In genomic region chr19:41912121-41913080, GRCm38 (mm10) we compare ENCODE assay signal across 8 mouse cellular contexts. TPM values are rescaled to one million over a fixed set of nuclear protein-coding genes. Genes with fewer than 3 reads are reported as not detected.
DNase-seq lines count a peak whose midpoint lies in the region; ATAC-seq lines count a peak whose summit lies in the region.

No protein-coding gene starts in this region.

- H3K27ac ChIP-seq in hindbrain, embryonic 16.5 days (ENCODE audit: low read depth, low read length): peak overlapping the region; percentile 89
- H3K27ac ChIP-seq in limb, embryonic 11.5 days (replicated peaks; ENCODE audit: low read depth, low read length): peak overlapping the region; percentile 69; the same call in 1 of the 2 replicates
- peak overlapping the region; percentile 80 for H3K27ac ChIP-seq in midbrain, embryonic 14.5 days (replicated peaks; ENCODE audit: low read depth, low read length)
- H3K27ac ChIP-seq in stomach, embryonic 15.5 days: peak overlapping the region; percentile 93

- H3K9ac ChIP-seq in hindbrain, embryonic 16.5 days (ENCODE audit: low read depth, low read length): peak overlapping the region; percentile 85
- H3K9ac ChIP-seq in limb, embryonic 11.5 days (ENCODE audit: low read length): peak overlapping the region; percentile 92
- peak overlapping the region; percentile 83 for H3K9ac ChIP-seq in midbrain, embryonic 14.5 days (replicated peaks; ENCODE audit: low read length)
- H3K9ac ChIP-seq in stomach, embryonic 15.5 days: peak overlapping the region; percentile 92

- under 1% methylated on average over 45 of the region's 53 CpGs for WGBS in hindbrain, embryonic 16.5 days
- under 1% methylated on average over 48 of the region's 53 CpGs for WGBS in limb, embryonic 11.5 days
- under 1% methylated on average over 43 of the region's 53 CpGs for WGBS in midbrain, embryonic 14.5 days
- 1% methylated on average over 53 of the region's 53 CpGs for WGBS in stomach, embryonic 15.5 days

- H3K4me2 ChIP-seq in hindbrain, embryonic 16.5 days (ENCODE audit: low read length): peak overlapping the region; percentile 83
- peak overlapping the region; percentile 51 for H3K4me2 ChIP-seq in limb, embryonic 11.5 days (ENCODE audit: low read depth, severe bottlenecking)
- peak overlapping the region; percentile 85 for H3K4me2 ChIP-seq in midbrain, embryonic 14.5 days (ENCODE audit: low read length)
- H3K4me2 ChIP-seq in stomach, embryonic 15.5 days: peak overlapping the region; percentile 82

- no peaks in the 10 kb centered on the region for H3K9me3 ChIP-seq in hindbrain, embryonic 16.5 days (ENCODE audit: control insufficient read depth, low read length)
- no peaks in the 10 kb centered on the region for H3K9me3 ChIP-seq in limb, embryonic 11.5 days (ENCODE audit: control insufficient read depth, low read length)
- no peaks in the 10 kb centered on the region for H3K9me3 ChIP-seq in midbrain, embryonic 14.5 days (ENCODE audit: control insufficient read depth, low read length)
- H3K9me3 ChIP-seq in stomach, embryonic 15.5 days: no peaks in the 10 kb centered on the region

- peaks cover 17% of the 10 kb centered on the region for H3K4me1 ChIP-seq in hindbrain, embryonic 16.5 days (ENCODE audit: control insufficient read depth, insufficient read depth, low read depth, low read length)
- peaks cover 10% of the 10 kb centered on the region for H3K4me1 ChIP-seq in limb, embryonic 11.5 days (ENCODE audit: control insufficient read depth, insufficient read depth, low read length)
- H3K4me1 ChIP-seq in midbrain, embryonic 14.5 days (ENCODE audit: control insufficient read depth, insufficient read depth, low read length): peaks cover 16% of the 10 kb centered on the region
- H3K4me1 ChIP-seq in stomach, embryonic 15.5 days: peaks cover 20% of the 10 kb centered on the region

- peak; percentile 77 for ATAC-seq in hindbrain, embryonic 16.5 days
- 0 out of 2 replicates have a peak, but pooled peaks have one; percentile 14 for ATAC-seq in limb, embryonic 11.5 days (ENCODE audit: insufficient number of reproducible peaks, low FRiP score, low TSS enrichment, low read depth)
- peak; percentile 82 for ATAC-seq in midbrain, embryonic 14.5 days (ENCODE audit: low FRiP score, low TSS enrichment)
- ATAC-seq in stomach, embryonic 15.5 days (ENCODE audit: insufficient read depth, low FRiP score, low read depth): peak; percentile 24

- DNase-seq in ovary, adult 18-20 months (ENCODE audit: low spot score): peak; percentile 77
- no peak for DNase-seq in ovary, postnatal 10 days (ENCODE audit: low spot score)
- peak; percentile 61 to 67 for DNase-seq in cerebellum, adult 18-20 months
- peak; percentile 28 to 29 for DNase-seq in frontal cortex, postnatal 14 days (ENCODE audit: low spot score in 2 of 2)
- peak; percentile 59 for DNase-seq in limb, embryonic 11.5 days (ENCODE audit: low spot score)
- DNase-seq in midbrain, embryonic 14.5 days: peak; percentile 43

- peaks cover 11% of the 10 kb centered on the region for H3K36me3 ChIP-seq in hindbrain, embryonic 16.5 days (ENCODE audit: control insufficient read depth, insufficient read depth, low read length)
- H3K36me3 ChIP-seq in limb, embryonic 11.5 days (ENCODE audit: control insufficient read depth, insufficient read depth, low read length): peaks cover 8% of the 10 kb centered on the region; the same call in 1 of the 2 replicates
- H3K36me3 ChIP-seq in midbrain, embryonic 14.5 days (ENCODE audit: control insufficient read depth, insufficient read depth, low read length): peaks cover 24% of the 10 kb centered on the region
- peaks cover 18% of the 10 kb centered on the region for H3K36me3 ChIP-seq in stomach, embryonic 15.5 days

- H3K27me3 ChIP-seq in hindbrain, embryonic 16.5 days (replicated peaks; ENCODE audit: control insufficient read depth, insufficient read depth, low read length): no peaks in the 10 kb centered on the region
- H3K27me3 ChIP-seq in limb, embryonic 11.5 days (ENCODE audit: control insufficient read depth, insufficient read depth, low read length): no peaks in the 10 kb centered on the region
- no peaks in the 10 kb centered on the region for H3K27me3 ChIP-seq in midbrain, embryonic 14.5 days (ENCODE audit: control insufficient read depth, insufficient read depth, low read length)
- no peaks in the 10 kb centered on the region for H3K27me3 ChIP-seq in stomach, embryonic 15.5 days (replicated peaks)

- peak overlapping the region; percentile 96 for H3K4me3 ChIP-seq in hindbrain, embryonic 16.5 days (ENCODE audit: low read length)
- H3K4me3 ChIP-seq in limb, embryonic 11.5 days (ENCODE audit: low read depth, low read length): peak overlapping the region; percentile 85
- H3K4me3 ChIP-seq in midbrain, embryonic 14.5 days (replicated peaks; ENCODE audit: low read depth, low read length): peak overlapping the region; percentile 94
- peak overlapping the region; percentile 96 for H3K4me3 ChIP-seq in stomach, embryonic 15.5 days (replicated peaks)

RNA-seq across cellular contexts. Expression of gene Pgam1, which starts 0.7 kb away (rescaled TPM):
- polyA plus RNA-seq in hindbrain, embryonic 16.5 days (2015; fragmentation: Nextera tagmentation; extraction: Ambion mirVana): 619 and 637 TPM in 2 replicates
- polyA plus RNA-seq in limb, embryonic 11.5 days (2014; fragmentation: Nextera tagmentation; extraction: Ambion mirVana): 820 and 869 TPM in 2 replicates
- polyA plus RNA-seq in midbrain, embryonic 14.5 days (2014; fragmentation: Nextera tagmentation; extraction: Ambion mirVana): 451 and 465 TPM in 2 replicates
- 626 and 677 TPM in 2 replicates for polyA plus RNA-seq in stomach, embryonic 15.5 days (2015; fragmentation: Nextera tagmentation; extraction: Ambion mirVana)

RNA-seq across cellular contexts. Expression of gene Rrp12, which starts 16.4 kb away (rescaled TPM):
- 16.6 and 21.2 TPM in 2 replicates for polyA plus RNA-seq in hindbrain, embryonic 16.5 days (2015; fragmentation: Nextera tagmentation; extraction: Ambion mirVana)
- polyA plus RNA-seq in limb, embryonic 11.5 days (2014; fragmentation: Nextera tagmentation; extraction: Ambion mirVana): 16.1 and 18.4 TPM in 2 replicates
- 12.5 TPM in 2 replicates for polyA plus RNA-seq in midbrain, embryonic 14.5 days (2014; fragmentation: Nextera tagmentation; extraction: Ambion mirVana)
- polyA plus RNA-seq in stomach, embryonic 15.5 days (2015; fragmentation: Nextera tagmentation; extraction: Ambion mirVana): 13.7 and 14.2 TPM in 2 replicates

RNA-seq across cellular contexts. Expression of gene Exosc1, which starts 20.8 kb away (rescaled TPM):
- 52.4 and 55.9 TPM in 2 replicates for polyA plus RNA-seq in hindbrain, embryonic 16.5 days (2015; fragmentation: Nextera tagmentation; extraction: Ambion mirVana)
- polyA plus RNA-seq in limb, embryonic 11.5 days (2014; fragmentation: Nextera tagmentation; extraction: Ambion mirVana): 86.2 and 91.6 TPM in 2 replicates
- 56.4 and 57.4 TPM in 2 replicates for polyA plus RNA-seq in midbrain, embryonic 14.5 days (2014; fragmentation: Nextera tagmentation; extraction: Ambion mirVana)
- 70.3 and 75.3 TPM in 2 replicates for polyA plus RNA-seq in stomach, embryonic 15.5 days (2015; fragmentation: Nextera tagmentation; extraction: Ambion mirVana)

RNA-seq across cellular contexts. Expression of gene Zdhhc16, which starts 20.9 kb away (rescaled TPM):
- 91.3 and 91.4 TPM in 2 replicates for polyA plus RNA-seq in hindbrain, embryonic 16.5 days (2015; fragmentation: Nextera tagmentation; extraction: Ambion mirVana)
- 69.3 and 72.1 TPM in 2 replicates for polyA plus RNA-seq in limb, embryonic 11.5 days (2014; fragmentation: Nextera tagmentation; extraction: Ambion mirVana)
- polyA plus RNA-seq in midbrain, embryonic 14.5 days (2014; fragmentation: Nextera tagmentation; extraction: Ambion mirVana): 72.3 and 72.8 TPM in 2 replicates
- polyA plus RNA-seq in stomach, embryonic 15.5 days (2015; fragmentation: Nextera tagmentation; extraction: Ambion mirVana): 73.4 and 82.2 TPM in 2 replicates

Comparison
In these comparisons a context has a peak if more than half of its experiments do, and no peak if none do; other contexts are left out.
1. ATAC-seq: peak in every context shown above with its lines; median percentile 82 in midbrain, embryonic 14.5 days; 77 in hindbrain, embryonic 16.5 days; 24 in stomach, embryonic 15.5 days; 14 in limb, embryonic 11.5 days.